Mouse (Mus musculus): Measurements from ENCODE around the gene Lemd2.

Lemd2 gene

DNA sequence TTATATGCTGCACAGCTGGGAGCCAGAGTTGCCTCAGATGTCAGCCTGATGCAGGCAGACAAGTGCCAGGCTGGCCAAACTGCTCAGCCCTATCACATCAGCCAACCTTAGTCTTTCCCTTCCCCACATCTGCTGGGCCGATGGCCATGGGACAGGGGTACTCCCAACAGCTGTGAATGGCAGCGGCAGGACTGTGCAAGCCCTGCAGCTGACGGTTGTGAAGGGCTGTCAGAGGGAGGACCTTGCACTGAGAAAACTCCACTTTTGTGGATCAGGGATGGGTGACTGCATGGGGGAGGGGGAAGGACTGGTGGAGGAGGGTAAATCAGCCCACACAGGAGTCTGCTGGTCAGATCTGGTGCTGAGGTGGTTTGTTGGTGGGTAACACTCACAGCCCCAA lies 22.4 kb upstream of the Lemd2 start:
- DNase-seq = no peak

DNA sequence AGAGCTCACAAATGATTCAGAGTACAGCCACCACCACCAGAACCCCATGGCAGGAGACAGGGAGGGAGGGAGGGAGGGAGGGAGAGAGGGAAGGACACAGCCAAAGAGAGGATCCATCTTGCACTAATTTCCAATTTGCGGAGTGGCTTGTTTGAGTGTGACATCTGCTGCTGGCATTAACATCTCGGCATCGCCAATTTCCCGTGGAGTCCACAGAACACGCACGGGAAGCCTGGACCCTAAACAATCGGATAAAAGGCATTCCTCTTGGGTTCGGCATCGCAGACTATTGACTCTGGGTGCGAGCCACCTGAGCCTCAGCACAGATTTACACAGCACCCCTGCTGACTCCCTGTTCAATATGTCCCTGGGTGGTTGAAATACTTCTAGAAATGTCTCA lies 21.5 kb upstream of the Lemd2 start:
- DNase-seq = no peak

DNA sequence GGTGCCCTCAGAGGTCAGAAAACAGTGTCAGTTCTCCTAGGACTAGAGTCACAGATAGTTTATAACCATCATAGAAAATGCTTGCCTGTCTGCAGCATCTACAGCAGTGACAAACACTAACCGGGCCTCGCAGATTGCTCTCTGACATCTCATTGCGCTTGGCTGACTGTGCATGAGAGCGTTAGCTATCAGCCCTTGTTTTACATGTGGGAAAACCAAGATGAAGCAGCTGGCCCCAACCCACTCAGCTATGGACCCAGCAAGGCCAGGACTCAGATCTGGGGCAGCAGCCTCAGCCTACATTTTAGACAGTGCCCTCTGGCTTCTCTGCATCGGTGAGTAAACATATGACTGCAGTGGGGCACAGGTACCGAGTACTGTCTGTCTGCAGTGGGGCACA lies 19.6 kb upstream of the Lemd2 start:
- no peak for DNase-seq

DNA sequence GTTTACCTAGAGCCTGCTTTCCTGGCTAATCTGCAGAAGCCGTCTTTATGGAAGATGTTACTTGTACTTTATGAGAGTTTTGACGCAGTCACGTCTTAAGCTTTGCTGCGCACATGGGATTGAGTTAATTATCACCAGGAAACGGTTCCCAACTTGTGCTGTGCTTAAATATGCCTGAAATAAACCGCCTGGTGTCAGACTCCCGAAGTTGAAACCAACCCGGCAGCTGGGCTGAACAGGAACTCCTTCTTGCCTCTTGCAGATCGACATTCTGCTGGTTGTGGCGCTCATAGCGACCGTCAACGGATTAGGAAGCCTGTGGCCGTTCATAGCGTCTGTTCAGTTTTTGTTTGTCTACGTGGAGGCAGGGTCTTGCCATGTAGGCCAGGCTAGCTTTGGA lies 17.3 kb upstream of the Lemd2 start:
- DNase-seq = no peak

DNA sequence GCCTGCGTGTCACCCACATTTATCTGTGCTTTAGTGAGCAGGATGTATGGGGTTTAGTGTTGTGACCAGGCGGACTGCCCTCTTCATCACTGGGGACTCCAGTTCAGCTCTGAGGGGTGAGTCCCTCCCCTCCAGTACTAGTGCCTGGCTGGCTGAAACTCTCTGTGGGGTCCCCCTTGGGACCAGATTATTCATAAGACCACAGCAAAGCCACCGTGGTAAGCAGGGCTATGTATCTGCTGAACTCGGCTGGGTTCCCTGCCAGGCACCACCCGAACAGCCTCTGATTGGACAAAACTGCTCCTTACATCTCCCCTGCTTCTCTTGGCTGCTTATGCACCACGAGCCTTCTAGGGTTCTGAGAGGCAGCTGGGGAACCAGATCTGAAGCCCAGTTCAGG lies 14.6 kb upstream of the Lemd2 start:
- no peak for DNase-seq

DNA sequence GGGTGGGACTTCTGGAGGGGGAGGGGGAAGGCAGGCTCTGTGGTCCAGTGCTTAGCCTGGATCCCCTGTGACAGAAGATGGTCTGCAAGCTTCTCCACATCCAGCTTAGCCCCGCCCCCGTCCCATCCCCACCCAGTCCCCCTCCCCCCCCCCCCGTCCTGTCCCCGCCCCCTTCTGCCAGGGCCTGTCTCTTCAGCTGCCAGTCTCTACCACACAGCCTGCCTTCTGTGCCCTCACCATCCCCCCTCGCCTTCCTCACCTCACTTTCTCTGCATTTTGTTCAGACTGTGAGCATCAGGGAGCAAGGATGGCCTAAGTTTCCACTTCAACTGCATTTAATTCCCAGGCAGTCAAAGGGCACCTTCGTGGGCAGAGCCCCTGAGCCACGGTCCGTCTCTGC lies 14.1 kb upstream of the Lemd2 start:
- DNase-seq = no peak

DNA sequence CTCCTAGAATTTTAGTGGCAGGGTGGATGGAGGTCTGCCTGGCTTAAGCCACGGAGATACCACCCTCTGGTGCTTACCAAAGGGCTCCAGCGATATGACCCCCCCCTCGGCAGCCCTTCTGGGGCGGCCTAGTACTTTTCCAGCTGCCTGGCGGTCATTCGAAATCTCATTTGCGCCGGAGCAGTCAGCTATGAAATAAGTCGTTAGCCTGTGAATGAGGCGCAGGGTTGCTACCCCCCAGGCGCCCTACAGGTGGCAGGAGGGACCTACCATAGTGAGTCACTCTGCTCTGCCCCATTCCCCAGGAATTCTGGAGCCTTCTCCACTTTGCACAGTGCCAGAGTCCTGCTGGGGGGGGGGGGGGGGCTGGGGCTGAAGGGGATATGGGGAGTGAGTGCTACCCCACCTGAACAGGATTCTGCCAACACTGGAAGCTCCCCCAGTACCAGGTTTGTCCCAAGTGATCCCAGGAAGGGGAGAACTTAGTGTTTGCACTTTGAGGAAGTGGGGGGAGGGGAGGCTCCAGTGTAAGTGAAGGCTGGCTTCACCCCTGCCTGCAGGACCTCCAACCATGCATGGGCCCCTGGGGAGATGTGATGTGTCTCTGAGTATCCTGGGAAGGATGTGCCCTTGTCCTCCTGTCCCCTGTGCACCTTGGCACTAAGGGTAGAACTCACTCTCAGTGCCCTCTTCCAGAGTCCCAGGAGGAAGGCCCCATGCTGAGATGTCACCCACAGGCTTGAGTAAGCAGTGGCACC lies 8.7 kb upstream of the Lemd2 start:
- no peak for DNase-seq

DNA sequence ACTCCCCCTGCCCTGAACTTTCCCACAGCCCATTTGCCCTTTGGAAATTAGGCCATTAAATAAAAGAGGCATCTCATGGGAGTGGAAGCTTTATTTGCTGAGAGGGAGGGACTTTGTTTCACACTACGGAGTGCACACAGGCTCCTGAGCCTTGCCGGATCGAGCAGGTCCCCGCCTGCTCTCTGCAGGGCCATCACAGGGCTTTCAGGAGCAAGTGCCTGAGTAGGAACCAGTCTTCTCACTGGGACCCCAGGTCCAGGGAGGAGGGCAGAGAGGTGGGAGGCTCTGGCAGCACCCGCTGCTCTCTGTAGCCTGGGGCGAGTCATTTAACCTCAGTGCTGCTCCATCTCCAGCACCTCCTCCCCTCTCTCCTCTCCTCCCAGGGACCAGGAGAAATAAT lies 7.7 kb upstream of the Lemd2 start:
- DNase-seq = no peak

DNA sequence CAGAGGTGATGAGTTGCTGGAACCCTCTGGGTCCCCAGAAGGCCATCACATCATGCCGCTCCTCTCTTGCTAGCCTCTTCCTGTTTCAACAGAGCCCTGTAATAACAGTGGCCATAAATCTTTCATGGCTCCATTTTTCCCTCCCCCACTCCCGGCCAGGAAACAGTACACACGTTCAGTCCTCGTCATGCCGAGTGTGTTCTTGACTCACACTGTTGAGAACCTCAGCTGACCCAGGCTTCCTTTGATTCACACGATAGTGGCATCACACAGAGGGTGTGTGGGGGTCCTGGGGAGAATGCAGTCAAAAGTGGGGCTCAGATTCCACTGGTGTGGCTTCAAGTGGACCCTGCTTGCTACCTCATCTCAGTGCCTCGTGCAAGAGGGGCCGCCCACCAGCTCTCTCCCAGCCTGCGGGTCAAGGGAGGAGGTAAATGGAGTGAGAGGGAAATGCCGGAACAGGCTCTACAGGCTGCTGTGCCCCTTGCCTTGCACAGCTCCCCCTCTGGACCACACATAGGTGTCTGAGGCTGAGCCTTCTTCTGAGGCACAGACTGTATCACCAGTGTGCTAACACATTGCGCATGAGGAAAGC lies 2.9 kb upstream of the Lemd2 start:
- DNase-seq = no peak

DNA sequence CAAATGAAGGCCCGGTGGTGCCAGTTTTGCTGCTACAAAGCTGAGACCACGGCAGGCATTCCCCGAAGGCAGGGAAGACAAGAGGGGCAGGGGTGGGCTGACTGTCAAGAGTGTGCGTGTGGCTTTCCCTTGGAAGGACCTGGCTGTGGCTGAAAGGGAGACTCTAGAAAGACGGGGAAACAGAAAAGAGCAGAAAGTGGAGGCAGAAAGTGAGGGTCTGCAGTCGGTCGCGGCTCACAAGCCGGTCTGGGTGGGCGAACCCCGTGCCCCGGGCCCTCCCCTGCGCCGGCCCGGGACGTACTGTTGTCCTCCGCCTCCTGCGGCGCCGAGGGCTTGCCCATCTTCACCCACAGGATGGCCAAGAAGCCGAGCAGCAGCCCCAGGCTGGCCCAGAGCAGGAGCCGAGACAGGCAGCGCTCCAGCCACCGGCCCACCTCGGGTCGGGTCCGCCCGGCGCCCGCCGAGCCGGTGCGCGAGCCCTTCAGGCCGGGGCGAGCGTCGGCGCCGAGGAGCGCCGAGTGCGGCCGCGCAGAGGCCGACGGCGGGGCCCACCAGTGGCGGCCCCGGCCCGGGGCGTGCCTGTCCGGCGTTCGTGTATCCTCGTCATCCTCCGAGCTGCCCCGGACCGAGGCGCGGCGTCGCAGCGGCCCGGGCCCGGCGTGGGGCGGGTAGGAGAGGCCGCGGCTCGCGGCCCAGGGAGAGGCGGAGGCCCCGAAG lies 753 bp downstream of the Lemd2 start:
- DNase-seq = no peak

DNA sequence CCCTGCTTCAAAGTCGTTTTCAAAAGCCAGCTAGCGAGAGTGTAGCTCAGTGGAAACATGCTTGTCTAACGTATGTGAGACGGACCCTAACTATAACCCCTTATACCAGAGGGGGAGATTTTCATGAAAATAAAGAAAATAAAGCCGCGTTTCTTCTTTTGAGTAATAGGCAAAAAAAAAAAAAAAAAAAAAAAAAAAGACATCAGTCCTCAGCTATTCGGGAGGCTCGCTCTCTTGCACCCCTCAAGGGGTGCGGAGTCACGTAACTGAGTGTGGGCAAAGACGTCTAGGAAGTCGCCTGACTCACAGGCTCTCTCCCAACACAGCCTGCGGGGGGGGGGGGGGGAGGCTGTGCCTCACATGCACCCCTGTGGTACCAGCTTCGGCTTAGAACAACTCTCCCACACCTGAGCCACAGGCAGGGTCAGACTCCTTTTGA lies 1.3 kb downstream of the Lemd2 start:
- no peak for DNase-seq

DNA sequence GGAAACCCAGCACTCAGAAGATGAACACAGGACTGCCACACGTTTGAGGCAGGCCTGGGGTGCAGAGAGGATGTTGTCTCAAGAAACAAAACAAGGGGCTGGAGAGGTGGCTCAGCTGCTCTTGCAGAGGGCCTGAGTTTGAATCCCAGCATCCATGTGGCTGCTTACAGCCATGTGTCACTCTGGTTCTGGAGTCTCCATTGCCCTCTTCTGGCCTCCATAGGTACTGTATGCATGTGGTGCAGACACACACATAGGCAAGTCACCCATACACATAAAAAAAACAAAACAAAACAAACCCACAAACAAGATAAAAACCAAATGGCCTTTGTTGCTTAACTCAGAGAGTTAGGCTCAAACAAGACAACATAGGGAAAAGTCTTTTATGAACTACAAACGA lies 2.3 kb downstream of the Lemd2 start:
- DNase-seq = no peak

DNA sequence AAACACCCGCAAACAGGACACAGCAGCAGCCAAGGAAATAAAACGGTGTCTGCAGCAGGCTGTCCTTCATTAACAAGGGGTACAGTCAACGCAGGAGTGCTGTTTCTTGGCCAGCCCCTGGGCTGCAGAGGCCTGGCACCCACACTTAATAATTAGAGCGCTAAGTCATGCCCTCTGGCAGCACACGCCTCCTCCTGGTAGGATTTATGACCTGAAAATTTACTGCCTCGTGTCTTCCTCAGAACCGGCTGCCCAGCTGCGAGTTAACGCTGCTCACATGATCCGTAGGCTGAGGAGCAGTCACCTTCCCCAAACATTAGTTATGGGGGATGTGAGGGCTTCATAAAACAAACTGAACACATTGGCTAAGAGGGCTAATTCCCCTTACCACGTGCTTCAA lies 3.5 kb downstream of the Lemd2 start:
- no peak for DNase-seq

DNA sequence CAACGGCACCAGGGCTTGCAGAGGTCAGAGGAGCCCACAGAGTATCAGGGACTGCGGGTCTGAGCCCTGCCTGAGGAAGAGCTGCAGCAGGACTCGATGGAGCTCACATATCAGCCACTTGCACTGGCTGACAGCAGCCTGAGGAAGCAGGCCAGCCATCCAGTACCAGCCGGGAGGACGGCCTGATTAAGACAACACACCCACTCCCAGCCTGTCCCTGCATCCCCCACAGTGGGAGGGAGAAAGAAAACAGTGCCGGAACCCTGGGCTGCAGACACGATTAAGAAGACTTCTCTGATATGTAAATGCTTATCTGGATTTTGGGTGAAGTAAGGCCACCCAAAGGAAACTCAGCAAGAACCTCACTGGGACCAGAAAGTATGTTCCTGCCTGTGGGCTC lies 4.4 kb downstream of the Lemd2 start:
- peak; percentile 67 for DNase-seq

DNA sequence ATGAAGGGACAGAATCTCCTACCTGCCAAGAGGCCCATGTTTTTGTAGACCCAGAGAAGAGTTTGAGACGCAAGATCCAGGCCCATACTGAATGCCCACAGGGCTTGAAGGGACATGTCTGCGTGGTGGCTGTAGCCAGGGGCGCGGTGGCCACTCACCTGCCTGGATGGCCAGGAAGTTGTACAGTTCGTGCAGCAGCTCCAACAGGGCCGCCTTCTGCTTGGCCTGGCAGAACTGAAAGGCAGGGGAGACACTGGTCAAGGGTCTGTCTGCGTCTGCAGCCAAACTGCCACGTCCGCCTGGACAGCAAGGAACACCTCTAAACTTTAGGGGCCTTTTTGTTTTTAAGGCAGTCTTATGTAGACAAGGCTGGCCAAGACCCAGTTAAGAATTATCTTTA lies 5.1 kb downstream of the Lemd2 start:
- DNase-seq = no peak

DNA sequence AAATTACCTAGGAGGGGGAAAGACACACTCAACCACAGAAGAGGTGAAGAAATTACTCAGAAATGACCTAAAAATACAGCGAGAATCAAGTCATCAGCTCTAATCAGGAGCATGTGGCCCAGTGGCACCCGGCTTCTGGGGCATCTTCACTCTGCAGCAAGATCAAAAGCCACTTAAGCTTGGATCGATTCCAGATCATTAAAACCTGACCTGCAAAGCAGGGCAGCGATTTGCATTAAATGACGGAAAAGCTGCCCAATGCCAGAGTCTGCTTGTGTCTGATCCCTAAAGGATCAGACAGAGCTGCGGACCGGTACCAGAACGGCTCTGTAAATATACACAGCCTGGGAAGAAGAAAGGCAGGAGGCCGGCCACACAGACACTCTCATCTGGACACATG lies 8.1 kb downstream of the Lemd2 start:
- no peak for DNase-seq

DNA sequence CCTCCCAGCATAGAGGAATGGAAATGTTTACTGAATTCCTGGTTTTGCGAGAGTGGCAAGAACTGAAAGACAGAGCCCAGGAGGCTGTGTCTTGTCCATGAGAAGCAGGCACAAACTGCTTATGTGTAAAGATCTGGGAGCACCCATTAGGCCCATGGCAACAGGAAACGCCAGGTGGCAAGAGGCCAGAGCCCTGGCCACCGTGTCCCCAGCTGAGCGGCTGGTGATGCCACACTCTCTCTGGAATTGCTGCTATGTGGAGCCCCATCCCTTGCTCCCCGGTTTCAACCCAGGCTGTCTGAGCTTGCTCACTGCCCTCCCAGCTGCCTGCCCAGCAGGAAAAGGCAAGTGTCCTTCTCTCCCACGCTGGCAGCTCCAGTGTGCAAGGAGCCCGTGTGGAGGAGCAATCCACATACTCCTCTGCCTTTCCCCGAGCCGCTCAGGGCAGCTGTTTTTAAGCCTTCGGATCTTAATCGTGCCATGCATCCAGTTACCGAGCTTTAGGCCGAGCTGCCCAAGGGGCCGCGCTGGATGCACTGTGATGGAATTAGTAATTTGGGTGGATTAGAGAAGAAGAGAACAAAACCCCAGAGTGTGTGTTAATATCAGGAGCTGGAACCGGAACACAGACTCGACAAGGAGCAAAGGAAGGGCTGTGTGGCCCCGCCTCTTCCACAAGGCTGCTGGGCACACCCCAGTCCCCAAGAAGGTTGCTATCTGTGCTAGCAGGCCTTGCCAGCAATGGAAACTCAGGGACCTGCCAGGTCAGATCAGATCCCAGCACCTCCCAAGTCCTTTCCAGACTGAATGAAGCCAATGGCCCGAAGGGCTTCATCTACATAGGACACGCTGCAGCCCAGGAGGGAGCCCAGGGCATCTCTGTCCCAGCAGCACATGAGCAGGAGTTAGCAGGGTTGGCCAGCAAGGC lies 9.7 kb downstream of the Lemd2 start:
- DNase-seq = no peak

DNA sequence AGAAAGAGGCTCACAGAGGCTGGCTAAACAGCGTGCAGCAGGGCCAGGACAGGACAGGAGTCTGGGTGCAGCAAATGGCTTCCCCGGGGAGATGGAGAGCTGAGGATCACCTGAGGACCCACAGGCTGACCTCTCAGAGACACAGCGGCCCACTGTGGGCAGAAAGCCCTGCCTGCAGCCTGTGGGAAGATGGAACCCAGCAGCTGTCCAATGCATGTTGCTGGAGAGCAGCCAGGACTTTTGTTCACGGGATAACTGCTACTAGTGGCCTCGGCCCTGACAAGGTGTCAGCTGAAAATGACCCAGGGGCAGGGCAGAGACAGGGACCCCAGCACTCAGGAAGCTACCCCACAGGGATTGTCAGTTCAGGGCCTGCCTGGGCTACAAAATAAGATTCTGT lies 12.5 kb downstream of the Lemd2 start:
- no peak for DNase-seq

DNA sequence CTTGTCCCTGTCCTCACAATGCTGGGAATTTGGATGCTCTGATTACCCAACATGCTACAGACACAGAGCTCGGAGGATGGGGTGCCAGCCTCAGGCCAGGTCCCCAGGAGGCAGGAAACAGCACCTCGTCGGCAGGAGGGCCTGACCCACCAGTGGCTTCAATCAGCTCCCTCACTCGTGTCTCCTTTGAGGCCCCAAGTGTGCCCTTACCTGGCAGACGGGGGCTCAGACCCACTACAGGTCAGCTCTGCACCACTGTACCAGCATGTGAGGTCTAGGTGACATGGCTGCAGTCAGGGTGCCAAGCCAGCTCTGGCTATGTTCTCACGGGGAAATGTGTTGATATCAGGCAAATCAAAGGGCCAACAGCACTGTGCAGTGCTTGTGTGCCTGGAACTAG lies 13.1 kb downstream of the Lemd2 start:
- DNase-seq = no peak

DNA sequence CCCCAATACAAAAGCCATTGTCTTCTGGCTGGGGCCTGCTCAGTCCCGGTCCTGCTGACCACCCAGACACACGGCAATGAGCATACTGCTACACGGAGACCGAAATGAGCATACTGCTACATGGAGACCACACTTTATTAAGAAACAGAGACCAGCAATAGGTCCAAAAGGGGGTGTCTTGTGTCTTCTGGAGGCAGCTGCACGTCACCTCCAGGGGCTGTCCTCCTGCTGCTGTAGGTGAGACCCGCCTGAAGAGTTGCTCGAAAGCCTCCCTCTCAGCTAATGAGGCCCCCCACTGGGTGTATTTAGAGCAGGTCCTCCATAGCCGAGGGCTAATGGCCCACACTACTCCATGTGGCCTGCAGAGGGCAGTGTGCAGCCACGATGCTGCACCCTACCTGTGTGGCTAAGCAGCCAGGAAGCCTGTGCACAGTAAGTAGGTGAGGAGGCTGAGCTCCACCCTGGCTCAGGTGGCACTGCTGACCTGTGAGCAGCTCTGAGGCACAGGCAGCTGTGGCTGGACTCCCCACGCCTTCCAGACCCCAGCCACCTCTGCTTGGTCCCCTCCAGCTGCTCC lies 14.5 kb downstream of the Lemd2 start:
- peak; percentile 58 for DNase-seq

DNA sequence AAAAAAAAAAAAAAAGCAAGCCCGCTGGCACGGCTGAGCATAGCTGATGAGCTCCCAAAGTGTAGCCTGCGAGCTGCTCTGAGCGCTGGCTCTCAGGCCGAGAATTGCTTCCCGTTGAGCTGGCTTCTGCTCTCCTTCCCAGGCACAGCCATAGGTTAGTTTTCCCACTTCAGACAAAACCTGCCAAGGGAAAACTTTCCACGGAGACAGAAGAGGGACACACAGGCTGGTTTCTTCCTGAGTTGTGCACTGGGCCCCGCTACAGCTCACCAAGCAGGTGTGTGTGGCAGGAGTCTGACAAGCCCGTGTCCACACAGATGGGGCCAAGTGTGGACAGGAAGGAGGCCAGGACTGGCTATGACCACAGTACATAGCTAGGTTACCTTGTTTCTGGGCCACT lies 15.4 kb downstream of the Lemd2 start:
- DNase-seq = no peak

DNA sequence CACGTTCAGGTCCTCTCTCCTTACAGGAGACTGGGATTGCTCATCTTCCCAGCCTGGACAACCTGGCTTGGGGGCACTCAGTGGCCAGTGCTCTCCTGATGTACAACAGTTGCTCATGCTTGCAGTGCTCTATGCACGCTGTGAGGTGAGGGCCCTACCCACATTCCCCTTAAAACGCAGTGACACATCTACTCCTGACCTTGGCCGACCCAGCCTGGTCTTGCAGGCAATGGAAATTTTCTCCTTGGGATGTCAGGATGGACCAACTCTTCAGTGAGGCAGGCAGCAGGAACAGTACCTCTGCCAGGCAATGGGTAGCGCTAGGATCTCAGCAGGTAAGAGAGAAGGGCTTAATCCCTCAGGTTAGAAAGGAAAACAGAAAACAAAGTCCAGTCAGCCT lies 17.2 kb downstream of the Lemd2 start:
- no peak for DNase-seq

DNA sequence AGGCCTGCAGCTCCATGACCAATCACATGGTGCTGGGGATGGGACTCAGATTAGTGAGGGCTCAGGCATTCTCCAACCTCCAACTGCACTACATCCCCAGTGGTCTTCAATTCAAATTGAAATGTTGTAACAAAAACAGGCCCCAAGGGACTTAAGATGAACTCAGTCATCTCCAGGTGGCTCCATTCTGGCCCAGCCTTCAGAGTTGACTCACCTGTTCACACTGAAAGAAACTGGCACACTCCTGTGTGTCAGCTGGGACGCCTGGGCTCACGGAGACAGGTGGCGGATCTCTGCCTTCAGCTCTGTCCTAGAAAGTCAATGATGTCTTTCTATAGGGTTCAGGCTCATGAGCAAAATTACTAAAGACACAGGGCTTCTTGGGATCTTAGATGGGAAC lies 18.2 kb downstream of the Lemd2 start:
- no peak for DNase-seq
